ENCODE assay signal across 17 mouse cellular contexts in genomic region chr4:123637136-123637535, GRCm38 (mm10). TPM values are rescaled to one million over a fixed set of nuclear protein-coding genes. Genes with fewer than 3 reads are reported as not detected.
DNase-seq lines count a peak whose midpoint lies in the region; ATAC-seq lines count a peak whose summit lies in the region.
"Had no signal": no experiment of that assay in that cellular context is flagged by ENCODE, and none has a peak within 500 bp of the region (broad histone marks: within the 10 kb centered on the region; RNA-seq: fewer than 3 reads in every experiment).

No protein-coding gene starts in this region.

- H3K4me3 ChIP-seq in hindbrain, embryonic 16.5 days (ENCODE audit: low read length), result no peak overlapping the region
- no peak overlapping the region for H3K4me3 ChIP-seq in hindbrain, embryonic 12.5 days
- H3K4me3 ChIP-seq: forebrain, embryonic 15.5 days; heart, adult 2 months; limb, embryonic 15.5 days; midbrain, embryonic 10.5 days had no signal

- H3K9ac ChIP-seq in hindbrain, embryonic 16.5 days (ENCODE audit: low read depth, low read length), result no peak overlapping the region
- no peak overlapping the region for H3K9ac ChIP-seq in hindbrain, embryonic 12.5 days
- H3K9ac ChIP-seq: forebrain, embryonic 15.5 days; limb, embryonic 15.5 days; liver, postnatal 0 days had no signal

- H3K27me3 ChIP-seq in hindbrain, embryonic 16.5 days (replicated peaks; ENCODE audit: control insufficient read depth, insufficient read depth, low read length), result no peaks in the 10 kb centered on the region
- no peaks in the 10 kb centered on the region for H3K27me3 ChIP-seq in hindbrain, embryonic 12.5 days
- H3K27me3 ChIP-seq: forebrain, embryonic 15.5 days; limb, embryonic 15.5 days had no signal

- ATAC-seq in hindbrain, embryonic 16.5 days, result peak; percentile 43; the same call in 1 of the 2 replicates
- no peak for ATAC-seq in hindbrain, embryonic 12.5 days (ENCODE audit: low FRiP score)
- no peak for ATAC-seq in cerebellum, adult (ENCODE audit: insufficient number of reproducible peaks, low FRiP score, low TSS enrichment)
- ATAC-seq: forebrain, embryonic 15.5 days; hindbrain, postnatal 0 days; liver, postnatal 0 days had no signal

- intact Hi-C loops in left cerebral cortex, postnatal 25 days (cut with DNase I), result no loop called here

- H3K36me3 ChIP-seq in hindbrain, embryonic 16.5 days (ENCODE audit: control insufficient read depth, insufficient read depth, low read length), result 0 out of 2 replicates have a peak, but pooled peaks cover 3% of the 10 kb centered on the region
- 0 out of 2 replicates have a peak, but pooled peaks cover 9% of the 10 kb centered on the region for H3K36me3 ChIP-seq in hindbrain, embryonic 12.5 days
- H3K36me3 ChIP-seq: limb, embryonic 15.5 days had no signal

- H3K4me2 ChIP-seq in hindbrain, embryonic 16.5 days (ENCODE audit: low read length), result no peak overlapping the region
- H3K4me2 ChIP-seq in hindbrain, embryonic 12.5 days (replicated peaks), result no peak overlapping the region
- H3K4me2 ChIP-seq: forebrain, embryonic 15.5 days; limb, embryonic 15.5 days had no signal

- 90% methylated on average over 6 of the region's 6 CpGs for WGBS in hindbrain, embryonic 16.5 days
- 93% methylated on average over 6 of the region's 6 CpGs for WGBS in hindbrain, embryonic 12.5 days

- H3K9me3 ChIP-seq in hindbrain, embryonic 16.5 days (ENCODE audit: control insufficient read depth, low read length), result no peaks in the 10 kb centered on the region
- H3K9me3 ChIP-seq in hindbrain, embryonic 12.5 days (replicated peaks), result no peaks in the 10 kb centered on the region
- H3K9me3 ChIP-seq: forebrain, embryonic 15.5 days; limb, embryonic 15.5 days; midbrain, embryonic 10.5 days had no signal

- no peaks in the 10 kb centered on the region for H3K4me1 ChIP-seq in hindbrain, embryonic 16.5 days (ENCODE audit: control insufficient read depth, insufficient read depth, low read depth, low read length)
- H3K4me1 ChIP-seq in hindbrain, embryonic 12.5 days, result no peaks in the 10 kb centered on the region

- DNase-seq in ES-CJ7 (ENCODE audit: low read depth, low spot score), result peak; percentile 50
- DNase-seq in lung, adult 18-20 months, result peak; percentile 77 to 85
- DNase-seq in lung, postnatal 4 days, result peak; percentile 59 to 70
- no peak for DNase-seq in left cerebral cortex, postnatal 25 days (ENCODE audit: low spot score in 2 of 2)
- DNase-seq in embryo, embryonic 10 days (ENCODE audit: low spot score), result no peak
- DNase-seq: cerebellum, adult 11-12 months; heart, adult 2 months; heart, postnatal 10 days; liver, postnatal 0 days; right cerebral cortex, postnatal 14 days had no signal

- H3K27ac ChIP-seq in hindbrain, embryonic 16.5 days (ENCODE audit: low read depth, low read length), result no peak overlapping the region
- H3K27ac ChIP-seq in hindbrain, embryonic 12.5 days, result no peak overlapping the region
- H3K27ac ChIP-seq: forebrain, embryonic 15.5 days; heart, adult 2 months; hindbrain, postnatal 0 days; limb, embryonic 15.5 days; midbrain, embryonic 10.5 days had no signal

RNA-seq across cellular contexts. Expression of gene Macf1, which starts 47.0 kb away (rescaled TPM):
- 61.0 and 62.2 TPM in 2 replicates for polyA plus RNA-seq in hindbrain, embryonic 16.5 days (2015; fragmentation: Nextera tagmentation; extraction: Ambion mirVana)
- 75.1 and 80.2 TPM in 2 replicates for polyA plus RNA-seq in hindbrain, embryonic 12.5 days (2016; fragmentation: Nextera tagmentation; extraction: Ambion mirVana)
- total RNA-seq in left cerebral cortex, postnatal 25 days (2021), result 100 to 1,000 TPM; 202 to 222 TPM

Comparison
In these comparisons a context has a peak if more than half of its experiments do, and no peak if none do; other contexts are left out.
1. DNase-seq: peak in ES-CJ7 (single experiment), lung, adult 18-20 months (2 of 2) and lung, postnatal 4 days (2 of 2); none in left cerebral cortex, postnatal 25 days (0 of 2) and embryo, embryonic 10 days (single experiment).